Mouse (Mus musculus) ES-E14 (cell line): ENCODE data around the gene Nup153.

Experiments used
- CHD2 ChIP-seq: IDR thresholded peaks from 2 replicates; pipeline ENCODE4 v1.6.1; 2014; ENCODE audit warnings: mild to moderate bottlenecking, low read depth, low read length, inconsistent platforms
- MAFK ChIP-seq: IDR thresholded peaks from 2 replicates; pipeline ENCODE4 v1.6.1; 2014; ENCODE audit warnings: mild to moderate bottlenecking, low read depth, low read length, inconsistent platforms; ENCODE audit not compliant: insufficient read depth
- ZC3H11A ChIP-seq: IDR thresholded peaks from 2 replicates; pipeline ENCODE4 v1.6.1; 2012; ENCODE audit warnings: low read depth, mild to moderate bottlenecking, inconsistent platforms, low read length, borderline replicate concordance
- ZNF384 ChIP-seq: IDR thresholded peaks from 2 replicates; pipeline ENCODE4 v1.6.1; 2012; ENCODE audit warnings: low read depth, low read length, inconsistent platforms

GRCm38 (mm10) chr13:46748138-46748873 lies 20.6 kb upstream of the Nup153 start:
- TF ChIP-seq CHD2: no peak
- no peak for TF ChIP-seq ZNF384
- no peak for TF ChIP-seq MAFK
- no peak for TF ChIP-seq ZC3H11A
